Mouse (Mus musculus) MEL (cell line): ENCODE results near the gene Slc29a1. TPM values are rescaled to one million over a fixed set of nuclear protein-coding genes. Genes with fewer than 3 reads are reported as not detected.

Experiments
- DNase-seq: peaks from one replicate; pipeline ENCODE4 v3.0.0; 2011; ENCODE audit warnings: low read depth, low spot score
- H3K27ac ChIP-seq: 2 replicates; pipeline ENCODE4 v1.5.1; 2012; ENCODE audit warnings: low read depth, mild to moderate bottlenecking, control low read depth, low read length, moderate library complexity; ENCODE audit not compliant: control insufficient read depth
- H3K27me3 ChIP-seq, 2 experiments: fragments of 150-350 bp in 1 of 2; sonication (generic) in 1 of 2; 2 replicates each; pipeline ENCODE4 v1.6.1; 2012; ENCODE audit warnings: low read length in 2 of 2, mild to moderate bottlenecking in 2 of 2, improper control_type of control experiment in 1 of 2, moderate library complexity in 1 of 2; ENCODE audit not compliant: insufficient read depth in 2 of 2, control insufficient read depth in 1 of 2
- H3K36me3 ChIP-seq, 2 experiments: 2 replicates each; pipeline ENCODE4 v1.6.1; 2012 to 2014; ENCODE audit warnings: low read length in 2 of 2, improper control_type of control experiment in 1 of 2, inconsistent platforms in 1 of 2, mild to moderate bottlenecking in 1 of 2; ENCODE audit not compliant: insufficient read depth in 2 of 2, control insufficient read depth in 1 of 2
- H3K4me1 ChIP-seq, 2 experiments: fragments of 150-350 bp in 1 of 2; sonication (generic) in 1 of 2; 2 replicates each; pipeline ENCODE4 v1.6.1; 2012; ENCODE audit warnings: low read length in 2 of 2, improper control_type of control experiment in 1 of 2, mild to moderate bottlenecking in 1 of 2; ENCODE audit not compliant: insufficient read depth in 2 of 2, control insufficient read depth in 1 of 2
- H3K4me3 ChIP-seq, 2 experiments: fragments of 150-350 bp in 1 of 2; sonication (generic) in 1 of 2; 2 replicates each; pipeline ENCODE4 v1.5.1; 2012; ENCODE audit warnings: low read depth in 2 of 2, low read length in 2 of 2, mild to moderate bottlenecking in 2 of 2, moderate library complexity in 2 of 2, control low read depth in 1 of 2, improper control_type of control experiment in 1 of 2; ENCODE audit not compliant: control insufficient read depth in 1 of 2, insufficient read depth in 1 of 2
- H3K79me2 ChIP-seq: 2 replicates; pipeline ENCODE4 v1.6.1; 2012; ENCODE audit warnings: mild to moderate bottlenecking, low read length, moderate library complexity; ENCODE audit not compliant: control insufficient read depth, poor library complexity, insufficient read depth
- H3K9ac ChIP-seq: 2 replicates; pipeline ENCODE4 v1.6.1; 2012; ENCODE audit warnings: low read depth, mild to moderate bottlenecking, control low read depth, low read length, moderate library complexity; ENCODE audit not compliant: control insufficient read depth, poor library complexity, severe bottlenecking
- H3K9me3 ChIP-seq: fragments of 150-350 bp; sonication (generic); replicated peaks from 2 replicates; pipeline ENCODE4 v1.6.1; 2012; ENCODE audit warnings: mild to moderate bottlenecking, low read length, improper control_type of control experiment, moderate library complexity; ENCODE audit not compliant: insufficient read depth
- BHLHE40 ChIP-seq: IDR thresholded peaks from 2 replicates; pipeline ENCODE4 v1.6.1; 2012; ENCODE audit warnings: low read depth, mild to moderate bottlenecking, inconsistent platforms, low read length, improper control_type of control experiment, borderline replicate concordance
- CHD1 ChIP-seq: IDR thresholded peaks from 2 replicates; pipeline ENCODE4 v1.6.1; 2012; ENCODE audit warnings: low read depth, mild to moderate bottlenecking, inconsistent platforms, low read length, improper control_type of control experiment
- CTCF ChIP-seq, 3 experiments: IDR thresholded peaks in 2 of 3; conservative IDR thresholded peaks in 1 of 3; 2 replicates each; pipeline ENCODE4 v1.5.1; 2011 to 2012; ENCODE audit warnings: low read length in 3 of 3, low read depth in 2 of 3, mild to moderate bottlenecking in 2 of 3, improper control_type of control experiment in 1 of 3, inconsistent platforms in 1 of 3, mixed read lengths in 1 of 3, moderate library complexity in 1 of 3; ENCODE audit not compliant: control insufficient read depth in 1 of 3, insufficient read depth in 1 of 3, poor library complexity in 1 of 3, severe bottlenecking in 1 of 3
- E2F4 ChIP-seq: IDR thresholded peaks from 2 replicates; pipeline ENCODE4 v1.6.1; 2011; ENCODE audit warnings: low read depth, low read length, improper control_type of control experiment, borderline replicate concordance
- ELF1 ChIP-seq: IDR thresholded peaks from 2 replicates; pipeline ENCODE4 v1.6.1; 2014; ENCODE audit warnings: low read depth, mild to moderate bottlenecking, inconsistent platforms, low read length, improper control_type of control experiment, moderate library complexity
- EP300 ChIP-seq, 2 experiments: IDR thresholded peaks; 2 replicates each; pipeline ENCODE4 v1.6.1; 2011; ENCODE audit warnings: improper control_type of control experiment in 2 of 2, low read length in 2 of 2, low read depth in 1 of 2, mild to moderate bottlenecking in 1 of 2
- ETS1 ChIP-seq: IDR thresholded peaks from 2 replicates; pipeline ENCODE4 v1.6.1; 2012; ENCODE audit warnings: low read depth, mild to moderate bottlenecking, inconsistent platforms, low read length, improper control_type of control experiment, moderate library complexity
- GABPA ChIP-seq: IDR thresholded peaks from 2 replicates; pipeline ENCODE4 v1.6.1; 2012; ENCODE audit warnings: low read depth, mild to moderate bottlenecking, inconsistent platforms, low read length, improper control_type of control experiment, moderate library complexity
- GATA1 ChIP-seq: IDR thresholded peaks from 2 replicates; pipeline ENCODE4 v1.6.1; 2011; ENCODE audit warnings: low read depth, low read length, improper control_type of control experiment
- HCFC1 ChIP-seq: IDR thresholded peaks from 2 replicates; pipeline ENCODE4 v1.6.1; 2012; ENCODE audit warnings: low read depth, mild to moderate bottlenecking, inconsistent platforms, low read length, improper control_type of control experiment, moderate library complexity
- JUND ChIP-seq: IDR thresholded peaks from 2 replicates; pipeline ENCODE4 v1.6.1; 2011; ENCODE audit warnings: low read depth, mild to moderate bottlenecking, improper control_type of control experiment, low read length
- KAT2A ChIP-seq: conservative IDR thresholded peaks from 2 replicates; pipeline ENCODE4 v1.6.1; 2012; ENCODE audit warnings: low read depth, low read length, improper control_type of control experiment, inconsistent platforms
- MAFK ChIP-seq: IDR thresholded peaks from 2 replicates; pipeline ENCODE4 v1.6.1; 2011; ENCODE audit warnings: low read depth, mild to moderate bottlenecking, low read length, improper control_type of control experiment, borderline replicate concordance
- MAX ChIP-seq: IDR thresholded peaks from 2 replicates; pipeline ENCODE4 v1.6.1; 2011; ENCODE audit warnings: low read length, improper control_type of control experiment
- MAZ ChIP-seq: IDR thresholded peaks from 2 replicates; pipeline ENCODE4 v1.6.1; 2012; ENCODE audit warnings: low read depth, mild to moderate bottlenecking, inconsistent platforms, low read length, improper control_type of control experiment
- MEF2A ChIP-seq: IDR thresholded peaks from 2 replicates; pipeline ENCODE4 v1.6.1; 2014; ENCODE audit warnings: low read depth, mild to moderate bottlenecking, inconsistent platforms, low read length, improper control_type of control experiment; ENCODE audit not compliant: poor library complexity, insufficient replicate concordance, severe bottlenecking; ENCODE audit errors: extremely low read depth
- MXI1 ChIP-seq: IDR thresholded peaks from 2 replicates; pipeline ENCODE4 v1.6.1; 2011; ENCODE audit warnings: mild to moderate bottlenecking, low read depth, low read length, improper control_type of control experiment
- MYB ChIP-seq: IDR thresholded peaks from 2 replicates; pipeline ENCODE4 v1.6.1; 2011; ENCODE audit warnings: mild to moderate bottlenecking, low read depth, low read length, improper control_type of control experiment
- MYC ChIP-seq: IDR thresholded peaks from 2 replicates; pipeline ENCODE4 v1.6.1; 2011; ENCODE audit warnings: low read depth, mild to moderate bottlenecking, low read length, improper control_type of control experiment, moderate library complexity
- NELFE ChIP-seq: IDR thresholded peaks from 2 replicates; pipeline ENCODE4 v1.6.1; 2011; ENCODE audit warnings: low read depth, low read length, improper control_type of control experiment
- NRF1 ChIP-seq: IDR thresholded peaks from 2 replicates; pipeline ENCODE4 v1.6.1; 2014; ENCODE audit warnings: low read depth, mild to moderate bottlenecking, inconsistent platforms, low read length, improper control_type of control experiment, moderate library complexity; ENCODE audit not compliant: poor library complexity, insufficient read depth, severe bottlenecking
- POLR2A ChIP-seq, 2 experiments: IDR thresholded peaks; 2 replicates each; pipeline ENCODE4 v1.6.1; 2011 to 2012; ENCODE audit warnings: low read length in 2 of 2, mild to moderate bottlenecking in 2 of 2, control low read depth in 1 of 2, improper control_type of control experiment in 1 of 2, low read depth in 1 of 2, moderate library complexity in 1 of 2; ENCODE audit not compliant: control insufficient read depth in 1 of 2, insufficient read depth in 1 of 2, poor library complexity in 1 of 2
- POLR2AphosphoS2 ChIP-seq: IDR thresholded peaks from 2 replicates; pipeline ENCODE4 v1.6.1; 2011; ENCODE audit warnings: low read length, improper control_type of control experiment
- POLR2AphosphoS5 ChIP-seq: IDR thresholded peaks from 2 replicates; pipeline ENCODE4 v1.6.1; 2012; ENCODE audit warnings: low read depth, borderline replicate concordance, mild to moderate bottlenecking, inconsistent platforms, low read length, moderate library complexity, mixed read lengths
- RAD21 ChIP-seq: IDR thresholded peaks from 2 replicates; pipeline ENCODE4 v1.6.1; 2011; ENCODE audit warnings: mild to moderate bottlenecking, low read depth, low read length, improper control_type of control experiment
- RCOR1 ChIP-seq: IDR thresholded peaks from 2 replicates; pipeline ENCODE4 v1.6.1; 2012; ENCODE audit warnings: low read depth, mild to moderate bottlenecking, inconsistent platforms, low read length, improper control_type of control experiment
- SIN3A ChIP-seq: IDR thresholded peaks from 2 replicates; pipeline ENCODE4 v1.6.1; 2012; ENCODE audit warnings: low read length, improper control_type of control experiment, inconsistent platforms
- SMC3 ChIP-seq: IDR thresholded peaks from 2 replicates; pipeline ENCODE4 v1.6.1; 2011; ENCODE audit warnings: low read depth, low read length, improper control_type of control experiment
- TAL1 ChIP-seq: IDR thresholded peaks from 2 replicates; pipeline ENCODE4 v1.6.1; 2012; ENCODE audit warnings: mild to moderate bottlenecking, inconsistent platforms, low read length, moderate library complexity, mixed read lengths
- TCF12 ChIP-seq: IDR thresholded peaks from 2 replicates; pipeline ENCODE4 v1.6.1; 2014; ENCODE audit warnings: low read depth, mild to moderate bottlenecking, inconsistent platforms, low read length, improper control_type of control experiment, moderate library complexity
- UBTF ChIP-seq: IDR thresholded peaks from 2 replicates; pipeline ENCODE4 v1.6.1; 2012; ENCODE audit warnings: low read depth, mild to moderate bottlenecking, inconsistent platforms, low read length, improper control_type of control experiment, moderate library complexity, borderline replicate concordance; ENCODE audit not compliant: insufficient read depth
- USF1 ChIP-seq: IDR thresholded peaks from 2 replicates; pipeline ENCODE4 v1.6.1; 2014; ENCODE audit warnings: low read depth, mild to moderate bottlenecking, inconsistent platforms, low read length, improper control_type of control experiment, moderate library complexity
- USF2 ChIP-seq, 2 experiments: IDR thresholded peaks; 2 replicates each; pipeline ENCODE4 v1.6.1; 2011 to 2012; ENCODE audit warnings: improper control_type of control experiment in 2 of 2, low read length in 2 of 2, borderline replicate concordance in 1 of 2, inconsistent platforms in 1 of 2, low read depth in 1 of 2, mild to moderate bottlenecking in 1 of 2; ENCODE audit not compliant: insufficient read depth in 1 of 2
- ZC3H11A ChIP-seq: IDR thresholded peaks from 2 replicates; pipeline ENCODE4 v1.6.1; 2012; ENCODE audit warnings: low read depth, mild to moderate bottlenecking, inconsistent platforms, low read length, improper control_type of control experiment
- ZKSCAN1 ChIP-seq: IDR thresholded peaks from 2 replicates; pipeline ENCODE4 v1.6.1; 2012; ENCODE audit warnings: low read depth, mild to moderate bottlenecking, inconsistent platforms, low read length, improper control_type of control experiment, moderate library complexity
- ZMIZ1 ChIP-seq: IDR thresholded peaks from 2 replicates; pipeline ENCODE4 v1.6.1; 2012; ENCODE audit warnings: low read depth, mild to moderate bottlenecking, inconsistent platforms, low read length, improper control_type of control experiment, moderate library complexity
- ZNF384 ChIP-seq: IDR thresholded peaks from 2 replicates; pipeline ENCODE4 v1.6.1; 2012; ENCODE audit warnings: low read depth, mild to moderate bottlenecking, inconsistent platforms, low read length, improper control_type of control experiment
- polyA plus RNA-seq, 2 experiments: library from polyadenylated mRNA; stranded (reverse) in 1 of 2; unstranded in 1 of 2; fragments of >175 nt in 1 of 2; fragments of >200 nt in 1 of 2; gene quantifications; 2 replicates each; pipeline versions ENCODE4 v1.2.1 to v1.2.4; 2012; ENCODE audit warnings: low replicate concordance in 2 of 2, low read depth in 1 of 2; ENCODE audit not compliant: insufficient read length in 2 of 2, insufficient read depth in 1 of 2, missing spikeins in 1 of 2
- total RNA-seq: library from RNA; depleted of rRNA; stranded (reverse); fragments of 300-350 nt; gene quantifications from 2 replicates; pipeline ENCODE4 v1.2.3, GENCODE M21; 2012

Gene Slc29a1
- total and polyA plus RNA-seq, 3 experiments: 238 to 341 TPM; not detected in 1

- TF ChIP-seq RAD21 (no peak), POLR2AphosphoS2 (no peak), POLR2AphosphoS5 (no peak), ELF1 (no peak), HCFC1 (no peak), USF1 (peak; percentile 84), MYB (no peak), GATA1 (peak; percentile 80), GABPA (no peak), MYC (no peak), NRF1 (no peak), BHLHE40 (peak; percentile 73; the same call in 1 of the 2 replicates), ZKSCAN1 (no peak), UBTF (no peak), CHD1 (no peak), JUND (no peak), TAL1 (peak; percentile 33; the same call in 1 of the 2 replicates), SIN3A (peak; percentile 38; the same call in 1 of the 2 replicates), ZMIZ1 (no peak), POLR2A (IDR thresholded peaks at IDR 0.05; ENCODE audit: control insufficient read depth in 1 of 2, insufficient read depth in 1 of 2, low read depth in 1 of 2, low read length in 2 of 2, poor library complexity in 1 of 2) (no peak), EP300 (IDR thresholded peaks at IDR 0.05; ENCODE audit: low read depth in 1 of 2, low read length in 2 of 2) (peak; percentile 67 to 74), ZNF384 (no peak), MAX (no peak), MEF2A (no peak), USF2 (IDR thresholded peaks at IDR 0.05; ENCODE audit: borderline replicate concordance in 1 of 2, insufficient read depth in 1 of 2, low read depth in 1 of 2, low read length in 2 of 2) (no peak), SMC3 (no peak), CTCF (IDR thresholded peaks at IDR 0.05 in 2 of 3, conservative IDR thresholded peaks at IDR 0.05 in 1 of 3; ENCODE audit: control insufficient read depth in 1 of 3, insufficient read depth in 1 of 3, low read depth in 2 of 3, low read length in 3 of 3, poor library complexity in 1 of 3, severe bottlenecking in 1 of 3) (no peak), NELFE (no peak), ZC3H11A (no peak), ETS1 (peak; percentile 73), TCF12 (peak; percentile 76), KAT2A (no peak), MAFK (no peak), MAZ (no peak; the same call in none of the 2 replicates), E2F4 (no peak), MXI1 (peak; percentile 60; the same call in 1 of the 2 replicates), RCOR1 (peak; percentile 64)
- H3K9ac ChIP-seq: no peak overlapping the region
- H3K27ac ChIP-seq: peak overlapping the region; percentile 80
Measured at GRCm38 (mm10) chr17:45582188-45582587, 17.2 kb downstream of the Slc29a1 start.

More at GRCm38 (mm10) chr17:45582188-45582587, 17.2 kb downstream of the Slc29a1 start:
- H3K9me3 ChIP-seq: no peaks in the 10 kb centered on the region
- H3K36me3 ChIP-seq: peaks cover 0 to 27% of the 10 kb centered on the region in 2 experiments; a peak in 3 of 4 replicates
- DNase-seq: peak; percentile 82
- H3K4me1 ChIP-seq: peaks cover 20 to 39% of the 10 kb centered on the region in 2 experiments
- H3K79me2 ChIP-seq: no peaks in the 10 kb centered on the region
- no peak overlapping the region for H3K4me3 ChIP-seq
- H3K27me3 ChIP-seq: no peaks in the 10 kb centered on the region
